Mouse (Mus musculus): ENCODE measurements at regions not wholly inside any gene's neighbourhood (a gene's known extent, or its start where the extent isn't known, plus 50 kb on each side); places are given as distances from the start of the nearest gene placed in this dataset.

GRCm38 (mm10) chr4:140421926-140422585 lies 175.5 kb upstream of the Igsf21 start:
- Histone ChIP-seq H3K27me3 (ENCODE audit: poor library complexity, severe bottlenecking) (no peaks in the 10 kb centered on the region), H3K4me1 (peaks cover 9% of the 10 kb centered on the region), H3K9me3 (no peaks in the 10 kb centered on the region), H3K27ac (no peak overlapping the region), H3K36me3 (replicated peaks) (no peaks in the 10 kb centered on the region), H3K4me3 (no peak overlapping the region)
- WGBS = 76% methylated on average over 7 of the region's 7 CpGs
- no peak for DNase-seq (ENCODE audit: extremely low spot score, low spot score)

- no peaks in the 10 kb centered on the region for H3K9me3 ChIP-seq
- no peak for DNase-seq (ENCODE audit: extremely low spot score, low spot score)
- H3K4me1 ChIP-seq = peaks cover 9% of the 10 kb centered on the region
- H3K27me3 ChIP-seq (ENCODE audit: poor library complexity, severe bottlenecking) = no peaks in the 10 kb centered on the region
- WGBS = 76% methylated on average over 15 of the region's 15 CpGs
- H3K4me3 ChIP-seq = no peak overlapping the region
- no peak overlapping the region for H3K27ac ChIP-seq
- H3K36me3 ChIP-seq (replicated peaks) = no peaks in the 10 kb centered on the region
These were observed 173.3 kb upstream of the Igsf21 start for GRCm38 (mm10) chr4:140419720-140420412.

DNA sequence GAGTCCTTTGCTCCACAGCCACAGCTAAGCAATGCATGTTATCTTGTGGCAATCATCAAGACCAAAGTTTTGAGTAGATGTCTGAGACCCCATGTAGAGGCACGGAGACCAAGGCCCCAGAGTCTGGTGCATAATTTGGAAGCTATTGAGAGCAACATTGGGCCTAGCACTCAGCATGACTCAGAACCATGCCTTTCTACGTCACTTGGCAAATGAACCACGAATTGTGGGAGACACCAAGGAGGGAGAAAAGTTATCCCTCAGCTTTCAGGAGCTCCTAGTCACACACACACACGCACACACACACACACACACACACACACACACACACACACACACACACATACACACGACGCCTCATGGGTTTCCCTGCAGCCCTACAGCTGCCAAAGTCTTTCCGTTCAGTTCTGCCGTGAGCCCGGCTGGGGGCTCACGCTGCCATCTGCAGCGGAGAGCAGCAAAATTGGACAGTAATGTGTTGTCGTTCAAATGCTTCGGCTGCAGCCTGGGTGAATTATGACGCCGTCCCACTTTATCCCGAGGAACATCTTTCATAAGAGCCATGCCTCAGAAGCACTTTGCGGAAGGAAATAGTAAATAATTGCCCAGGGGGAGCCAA lies 165.8 kb upstream of the Igsf21 start:
- no peak overlapping the region for H3K27ac ChIP-seq
- no peaks in the 10 kb centered on the region for H3K36me3 ChIP-seq (replicated peaks)
- no peaks in the 10 kb centered on the region for H3K27me3 ChIP-seq (ENCODE audit: poor library complexity, severe bottlenecking)
- 92% methylated on average over 17 of the region's 17 CpGs for WGBS
- H3K4me1 ChIP-seq = no peaks in the 10 kb centered on the region; the same call in 1 of the 2 replicates
- H3K9me3 ChIP-seq = no peaks in the 10 kb centered on the region
- DNase-seq (ENCODE audit: extremely low spot score, low spot score) = no peak
- no peak overlapping the region for H3K4me3 ChIP-seq

GRCm38 (mm10) chr4:140408446-140408845 lies 161.9 kb upstream of the Igsf21 start:
- H3K36me3 ChIP-seq (replicated peaks) = no peaks in the 10 kb centered on the region
- no peak overlapping the region for H3K27ac ChIP-seq
- no peak overlapping the region for H3K4me3 ChIP-seq
- WGBS = 90% methylated on average over 5 of the region's 5 CpGs
- H3K4me1 ChIP-seq = peaks cover 20% of the 10 kb centered on the region
- DNase-seq (ENCODE audit: extremely low spot score, low spot score) = no peak
- H3K9me3 ChIP-seq = no peaks in the 10 kb centered on the region
- H3K27me3 ChIP-seq (ENCODE audit: poor library complexity, severe bottlenecking) = no peaks in the 10 kb centered on the region

DNA sequence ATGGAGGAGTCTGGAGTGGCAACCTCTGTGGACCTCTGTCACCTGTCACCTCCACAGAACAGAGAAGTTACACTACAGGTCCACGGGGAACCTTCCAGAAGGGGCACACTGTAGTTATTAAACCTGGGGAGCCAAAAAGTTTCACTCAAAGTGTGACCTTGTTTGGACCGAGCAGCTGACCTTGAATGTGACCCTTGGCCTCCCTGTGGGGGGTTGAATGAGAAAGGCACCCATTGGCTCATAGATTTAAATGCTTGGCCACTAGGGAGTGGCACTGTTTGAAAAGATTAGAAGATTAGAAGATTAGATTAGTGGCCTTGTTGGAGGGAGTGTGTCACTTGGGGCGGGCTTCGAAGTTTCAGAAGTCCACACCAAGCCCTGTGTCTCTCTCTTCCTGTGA lies 160.3 kb upstream of the Igsf21 start:
- no peaks in the 10 kb centered on the region for H3K9me3 ChIP-seq
- H3K36me3 ChIP-seq (replicated peaks) = no peaks in the 10 kb centered on the region
- peaks cover 28% of the 10 kb centered on the region for H3K4me1 ChIP-seq
- H3K27me3 ChIP-seq (ENCODE audit: poor library complexity, severe bottlenecking) = no peaks in the 10 kb centered on the region
- peak overlapping the region; percentile 9; the same call in 1 of the 2 replicates for H3K4me3 ChIP-seq
- DNase-seq (ENCODE audit: extremely low spot score, low spot score) = no peak
- peak overlapping the region; percentile 79 for H3K27ac ChIP-seq
- 84% methylated on average over 4 of the region's 4 CpGs for WGBS

- Histone ChIP-seq H3K36me3 (replicated peaks) (no peaks in the 10 kb centered on the region), H3K4me1 (peaks cover 29% of the 10 kb centered on the region), H3K9me3 (no peaks in the 10 kb centered on the region), H3K27ac (peak overlapping the region; percentile 79), H3K4me3 (peak overlapping the region; percentile 9; the same call in 1 of the 2 replicates), H3K27me3 (ENCODE audit: poor library complexity, severe bottlenecking) (no peaks in the 10 kb centered on the region)
- DNase-seq (ENCODE audit: extremely low spot score, low spot score) = peak; percentile 66
- 27% methylated on average over 7 of the region's 7 CpGs for WGBS
These were observed 159.7 kb upstream of the Igsf21 start for GRCm38 (mm10) chr4:140405993-140406881.

DNA sequence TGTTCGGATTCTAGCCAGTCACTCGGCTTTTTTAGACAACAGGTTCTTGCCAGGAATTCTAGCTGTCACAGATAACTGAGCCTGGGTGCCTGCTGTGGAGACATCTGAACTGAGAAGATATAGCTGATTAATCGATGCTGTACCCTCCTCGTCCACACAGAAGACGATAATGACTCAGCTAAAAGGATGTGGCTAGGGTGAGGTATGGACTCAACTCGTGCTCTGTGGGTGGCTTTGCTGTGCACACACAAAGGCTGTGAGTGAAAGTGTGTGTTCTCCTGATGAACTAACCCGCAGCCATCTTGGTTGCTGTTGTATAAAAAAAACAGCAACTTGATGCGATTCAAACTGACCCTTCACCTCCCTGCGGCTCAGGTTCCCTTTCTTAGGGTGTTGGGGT lies 158.8 kb upstream of the Igsf21 start:
- Histone ChIP-seq H3K4me3 (no peak overlapping the region), H3K36me3 (replicated peaks) (no peaks in the 10 kb centered on the region), H3K4me1 (peaks cover 29% of the 10 kb centered on the region), H3K27me3 (ENCODE audit: poor library complexity, severe bottlenecking) (no peaks in the 10 kb centered on the region), H3K9me3 (no peaks in the 10 kb centered on the region), H3K27ac (peak overlapping the region; percentile 79; the same call in 1 of the 2 replicates)
- WGBS = 85% methylated on average over 9 of the region's 9 CpGs
- DNase-seq (ENCODE audit: extremely low spot score, low spot score) = no peak

GRCm38 (mm10) chr4:140403128-140403527 lies 156.5 kb upstream of the Igsf21 start:
- Histone ChIP-seq H3K36me3 (replicated peaks) (no peaks in the 10 kb centered on the region), H3K9me3 (no peaks in the 10 kb centered on the region), H3K27me3 (ENCODE audit: poor library complexity, severe bottlenecking) (no peaks in the 10 kb centered on the region), H3K4me3 (no peak overlapping the region), H3K4me1 (peaks cover 29% of the 10 kb centered on the region), H3K27ac (no peak overlapping the region)
- WGBS = 40% methylated on average over 8 of the region's 8 CpGs
- DNase-seq (ENCODE audit: extremely low spot score, low spot score) = no peak

GRCm38 (mm10) chr4:140402319-140402718 lies 155.7 kb upstream of the Igsf21 start:
- H3K36me3 ChIP-seq (replicated peaks) = no peaks in the 10 kb centered on the region
- no peaks in the 10 kb centered on the region for H3K27me3 ChIP-seq (ENCODE audit: poor library complexity, severe bottlenecking)
- peaks cover 29% of the 10 kb centered on the region for H3K4me1 ChIP-seq
- H3K27ac ChIP-seq = no peak overlapping the region
- H3K4me3 ChIP-seq = no peak overlapping the region
- 84% methylated on average over 7 of the region's 7 CpGs for WGBS
- no peak for DNase-seq (ENCODE audit: extremely low spot score, low spot score)
- no peaks in the 10 kb centered on the region for H3K9me3 ChIP-seq

DNA sequence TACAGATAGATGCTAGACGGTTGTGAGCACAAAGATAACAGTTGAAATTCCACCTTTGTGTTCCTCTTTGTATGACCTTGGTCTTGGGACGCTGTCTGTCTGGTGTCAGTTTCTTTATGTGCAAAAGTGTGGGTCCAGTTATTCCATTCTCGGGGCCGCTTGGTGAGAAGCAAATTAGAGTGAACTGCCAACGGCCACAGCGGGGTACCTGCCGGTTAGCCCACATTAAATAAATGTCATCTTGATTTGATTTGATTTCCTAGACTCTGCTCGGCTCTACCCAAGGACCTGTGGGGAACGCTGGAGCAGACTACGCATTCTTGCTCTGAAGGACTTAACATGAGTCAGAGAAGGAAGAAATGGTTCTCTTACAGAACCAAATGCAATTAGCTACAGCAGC lies 155.0 kb upstream of the Igsf21 start:
- Histone ChIP-seq H3K4me3 (no peak overlapping the region), H3K36me3 (replicated peaks) (no peaks in the 10 kb centered on the region), H3K27ac (no peak overlapping the region), H3K9me3 (no peaks in the 10 kb centered on the region), H3K4me1 (peaks cover 22% of the 10 kb centered on the region), H3K27me3 (ENCODE audit: poor library complexity, severe bottlenecking) (no peaks in the 10 kb centered on the region)
- 92% methylated on average over 10 of the region's 10 CpGs for WGBS
- DNase-seq (ENCODE audit: extremely low spot score, low spot score) = no peak

GRCm38 (mm10) chr4:140396548-140396947 lies 150.0 kb upstream of the Igsf21 start:
- peaks cover 5% of the 10 kb centered on the region for H3K4me1 ChIP-seq
- H3K27ac ChIP-seq = no peak overlapping the region
- no peak overlapping the region for H3K4me3 ChIP-seq
- H3K9me3 ChIP-seq = no peaks in the 10 kb centered on the region
- H3K27me3 ChIP-seq (ENCODE audit: poor library complexity, severe bottlenecking) = no peaks in the 10 kb centered on the region
- no peak for DNase-seq (ENCODE audit: extremely low spot score, low spot score)
- no peaks in the 10 kb centered on the region for H3K36me3 ChIP-seq (replicated peaks)
- WGBS = 91% methylated on average over 8 of the region's 8 CpGs

DNA sequence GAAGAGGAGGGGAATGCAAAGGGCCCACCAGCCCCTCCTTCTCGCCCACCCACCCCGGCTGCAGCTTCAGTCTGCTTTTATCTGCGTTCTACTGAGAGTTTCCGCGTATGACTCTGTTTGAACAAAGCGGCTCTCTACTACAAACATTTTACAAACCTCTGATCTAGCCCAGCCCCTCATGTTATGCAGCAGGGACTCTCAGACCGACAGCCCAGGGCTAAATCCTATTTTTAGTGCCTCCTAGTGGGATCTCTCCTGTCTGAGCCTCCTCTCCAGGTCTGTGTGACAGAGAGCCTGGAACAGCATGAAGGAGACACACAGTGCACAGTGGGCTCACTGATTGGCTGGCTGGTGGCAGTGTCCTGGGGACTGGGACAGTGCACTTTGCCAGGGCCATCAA lies 145.7 kb upstream of the Igsf21 start:
- no peaks in the 10 kb centered on the region for H3K27me3 ChIP-seq (ENCODE audit: poor library complexity, severe bottlenecking)
- H3K27ac ChIP-seq = no peak overlapping the region
- no peak overlapping the region for H3K4me3 ChIP-seq
- H3K4me1 ChIP-seq = peaks cover 9% of the 10 kb centered on the region
- H3K9me3 ChIP-seq = no peaks in the 10 kb centered on the region
- WGBS = 68% methylated on average over 7 of the region's 7 CpGs
- no peaks in the 10 kb centered on the region for H3K36me3 ChIP-seq (replicated peaks)
- no peak for DNase-seq (ENCODE audit: extremely low spot score, low spot score)

All from forebrain, embryonic 10.5 days (tissue).